Mouse (Mus musculus) heart, adult 18-20 months (tissue): ENCODE data around the gene Kcnq2. TPM values are rescaled to one million over a fixed set of nuclear protein-coding genes. Genes with fewer than 3 reads are reported as not detected.

Experiments
- DNase-seq, 2 experiments: peaks; one replicate each; pipeline ENCODE4 v3.0.0; 2021 to 2022; ENCODE audit warnings: mixed read lengths in 1 of 2
- long read RNA-seq, 2 experiments: library from polyadenylated mRNA; stranded (forward); transcript quantifications; one replicate each; pipeline ENCODE4 v2.0.0; 2021
- total RNA-seq, 2 experiments: library from RNA; stranded (reverse); gene quantifications; 2 replicates each; pipeline ENCODE4 v1.2.3; 2021

The Kcnq2 gene
- under 1 TPM in 1 of 2 experiments, not detected in 1; 0.03 TPM for total RNA-seq
- long read RNA-seq, experiment 1 = 0 reads
- long read RNA-seq, experiment 2 = 0 reads

- DNase-seq = no peak
Measured at GRCm38 (mm10) chr2:181134591-181135445, at the start of gene Kcnq2. TSS of gene Kcnq2 (minus strand) at chr2:181135300.

GRCm38 (mm10) chr2:181180898-181181297, 45.8 kb upstream of the Kcnq2 start:
- peak; percentile 44 to 60 for DNase-seq

- DNase-seq = no peak
Measured at GRCm38 (mm10) chr2:181178471-181178870, 43.4 kb upstream of the Kcnq2 start.

- no peak for DNase-seq
Measured at GRCm38 (mm10) chr2:181178015-181178414, 42.9 kb upstream of the Kcnq2 start.

GRCm38 (mm10) chr2:181174646-181175045, 39.5 kb upstream of the Kcnq2 start:
- DNase-seq = no peak

- no peak for DNase-seq
Measured at GRCm38 (mm10) chr2:181166469-181166868, 31.4 kb upstream of the Kcnq2 start.

- no peak for DNase-seq
Measured at GRCm38 (mm10) chr2:181160821-181161220, 25.7 kb upstream of the Kcnq2 start.

GRCm38 (mm10) chr2:181159771-181160170, 24.7 kb upstream of the Kcnq2 start:
- DNase-seq = peak; percentile 54 to 66

- peak; percentile 74 to 79 for DNase-seq
Measured at GRCm38 (mm10) chr2:181159091-181159514, 24.0 kb upstream of the Kcnq2 start.

- DNase-seq = peak; percentile 73 to 76
Measured at GRCm38 (mm10) chr2:181158471-181158870, 23.4 kb upstream of the Kcnq2 start.

GRCm38 (mm10) chr2:181157716-181158302, 22.7 kb upstream of the Kcnq2 start:
- peak; percentile 66 to 75 for DNase-seq

- no peak for DNase-seq
Measured at GRCm38 (mm10) chr2:181157180-181157579, 22.1 kb upstream of the Kcnq2 start.

GRCm38 (mm10) chr2:181156248-181157121, 21.4 kb upstream of the Kcnq2 start, which contains the start of gene Eef1a2:
TSS of gene Eef1a2 (minus strand) at chr2:181157014.
- peak; percentile 72 to 79 for DNase-seq

- peak; percentile 62 to 72 for DNase-seq
Measured at GRCm38 (mm10) chr2:181155801-181156200, 20.7 kb upstream of the Kcnq2 start.

- DNase-seq = peak; percentile 59 to 60
Measured at GRCm38 (mm10) chr2:181154831-181155415, 19.8 kb upstream of the Kcnq2 start.

GRCm38 (mm10) chr2:181154361-181154760, 19.3 kb upstream of the Kcnq2 start:
- DNase-seq = no peak

- DNase-seq = peak in 1 of 2 experiments; percentile 56
Measured at GRCm38 (mm10) chr2:181153837-181154236, 18.7 kb upstream of the Kcnq2 start.

- no peak for DNase-seq
Measured at GRCm38 (mm10) chr2:181153131-181153530, 18.0 kb upstream of the Kcnq2 start.

- DNase-seq = no peak
Measured at GRCm38 (mm10) chr2:181152701-181153100, 17.6 kb upstream of the Kcnq2 start.

GRCm38 (mm10) chr2:181150281-181150680, 15.2 kb upstream of the Kcnq2 start:
- no peak for DNase-seq

- DNase-seq = peak in 1 of 2 experiments; percentile 51
Measured at GRCm38 (mm10) chr2:181148318-181148955, 13.3 kb upstream of the Kcnq2 start.
